Mouse (Mus musculus) brain, embryonic 14.5 days (tissue): Measurements from ENCODE around the gene H2al1c.
"Not testable (repeated sequence)": the region's sequence is repeated elsewhere in the genome, so short reads cannot be mapped to it uniquely, and the experiment has no call there.

Source experiments
- CTCF ChIP-seq: fragments of 200-500 bp; IDR thresholded peaks from 2 replicates; pipeline ENCODE4 v1.5.1; 2012; ENCODE audit warnings: inconsistent platforms, mild to moderate bottlenecking, moderate library complexity, borderline replicate concordance; ENCODE audit not compliant: insufficient read depth, insufficient read length; ENCODE audit errors: extremely low read depth
- POLR2A ChIP-seq: fragments of 200-500 bp; IDR thresholded peaks from 2 replicates; pipeline ENCODE4 v1.6.1; 2012; ENCODE audit warnings: mild to moderate bottlenecking, inconsistent platforms, borderline replicate concordance; ENCODE audit not compliant: poor library complexity, insufficient read depth, insufficient read length, severe bottlenecking; ENCODE audit errors: extremely low read depth

DNA sequence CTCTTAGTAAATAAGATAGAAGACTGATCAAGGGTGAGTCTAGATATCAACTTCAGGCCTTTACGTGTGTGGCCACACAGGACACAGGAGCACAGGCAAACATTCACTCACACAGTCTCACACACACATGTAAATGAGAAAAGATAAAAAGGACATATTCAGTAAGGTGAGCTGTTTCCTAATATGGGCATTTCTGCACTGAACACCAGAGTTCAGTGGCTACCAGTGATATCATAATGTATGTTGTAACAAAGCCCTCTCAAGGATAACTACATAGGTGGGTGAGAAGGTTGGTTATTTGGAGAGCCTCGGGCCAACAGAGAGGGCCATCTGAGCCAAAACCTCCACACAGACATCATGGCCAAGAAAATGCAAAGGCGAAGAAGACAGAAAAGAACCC, 6.2 kb downstream of the H2al1c start, which contains the start of gene H2al1e:
- not testable (repeated sequence) for TF ChIP-seq POLR2A, CTCF
